Mouse (Mus musculus) thymus, adult 2 months (tissue): ENCODE data around the gene Klk8.

Experiments
- CTCF ChIP-seq: fragments of 200-500 bp; IDR thresholded peaks from 2 replicates; pipeline ENCODE4 v1.5.1; 2012; ENCODE audit warnings: mild to moderate bottlenecking, control low read depth, low read length, moderate library complexity, borderline replicate concordance; ENCODE audit not compliant: control insufficient read depth, poor library complexity, insufficient read depth; ENCODE audit errors: extremely low read depth
- POLR2A ChIP-seq: fragments of 200-500 bp; IDR thresholded peaks from 2 replicates; pipeline ENCODE4 v1.6.1; 2012; ENCODE audit warnings: mild to moderate bottlenecking, low read length, control low read depth, moderate library complexity; ENCODE audit not compliant: control insufficient read depth, poor library complexity, insufficient read depth; ENCODE audit errors: extremely low read depth

GRCm38 (mm10) chr7:43777423-43777822 is 20.0 kb upstream of the Klk8 start:
- TF ChIP-seq POLR2A (no peak), CTCF (no peak)
